Mouse (Mus musculus): ENCODE data around the gene Ngb. TPM values are rescaled to one million over a fixed set of nuclear protein-coding genes. Genes with fewer than 3 reads are reported as not detected.

Gene Ngb
- polyA plus RNA-seq, 1 experiment: 0.04 TPM

- H3K79me2 ChIP-seq (ENCODE audit: control insufficient read depth, insufficient read depth): no peaks in the 10 kb centered on the region
- TF ChIP-seq E2F4 (IDR thresholded peaks at IDR 0.05; ENCODE audit: insufficient read depth): no peak
- no peak for TF ChIP-seq POLR2AphosphoS2 (IDR thresholded peaks at IDR 0.05; ENCODE audit: insufficient read length, low read depth)
- TF ChIP-seq MYOG (IDR thresholded peaks at IDR 0.05; ENCODE audit: control insufficient read depth in 1 of 3, insufficient read depth in 1 of 3, insufficient read length in 2 of 3, low read depth in 2 of 3): no peak
- TF ChIP-seq REST (IDR thresholded peaks at IDR 0.05; ENCODE audit: insufficient read depth, insufficient read length): no peak
- no peak for TF ChIP-seq MAX (IDR thresholded peaks at IDR 0.05; ENCODE audit: low read depth)
- TF ChIP-seq SRF (IDR thresholded peaks at IDR 0.05; ENCODE audit: control insufficient read depth, insufficient read length, low read depth): no peak
- TF ChIP-seq CEBPB (IDR thresholded peaks at IDR 0.05; ENCODE audit: insufficient read depth, poor library complexity, severe bottlenecking): no peak
- TF ChIP-seq TCF3 (IDR thresholded peaks at IDR 0.05; ENCODE audit: insufficient read length, low read depth): no peak
- no peak for TF ChIP-seq USF1 (IDR thresholded peaks at IDR 0.05; ENCODE audit: low read depth)
- no peak for TF ChIP-seq POLR2A (IDR thresholded peaks at IDR 0.05; ENCODE audit: insufficient read length, low read depth)
- no peak for TF ChIP-seq MYOD1 (IDR thresholded peaks at IDR 0.05; ENCODE audit: control insufficient read depth in 1 of 3, insufficient read length in 2 of 3, low read depth in 2 of 3)
- no peak for TF ChIP-seq TCF12 (IDR thresholded peaks at IDR 0.05; ENCODE audit: insufficient read depth, poor library complexity, severe bottlenecking)
- H3ac ChIP-seq (ENCODE audit: control insufficient read depth, insufficient read length): no peak overlapping the region
- no peak overlapping the region for H3K4me2 ChIP-seq (ENCODE audit: low read depth)
- no peaks in the 10 kb centered on the region for H3K27me3 ChIP-seq (ENCODE audit: control insufficient read depth, insufficient read depth, insufficient read length)
- H3K36me3 ChIP-seq (ENCODE audit: control insufficient read depth, insufficient read depth): peaks cover 13% of the 10 kb centered on the region
- no peak overlapping the region for H3K4me3 ChIP-seq
Observed at GRCm38 (mm10) chr12:87132784-87133183, 30.4 kb upstream of the Ngb start.

GRCm38 (mm10) chr12:87132210-87132609, 29.9 kb upstream of the Ngb start:
- Histone ChIP-seq H3K36me3 (ENCODE audit: control insufficient read depth, insufficient read depth) (peaks cover 13% of the 10 kb centered on the region), H3K4me3 (no peak overlapping the region), H3K27me3 (ENCODE audit: control insufficient read depth, insufficient read depth, insufficient read length) (no peaks in the 10 kb centered on the region), H3ac (ENCODE audit: control insufficient read depth, insufficient read length) (no peak overlapping the region), H3K79me2 (ENCODE audit: control insufficient read depth, insufficient read depth) (no peaks in the 10 kb centered on the region), H3K4me2 (ENCODE audit: low read depth) (no peak overlapping the region)
- TF ChIP-seq USF1 (IDR thresholded peaks at IDR 0.05; ENCODE audit: low read depth) (no peak), REST (IDR thresholded peaks at IDR 0.05; ENCODE audit: insufficient read depth, insufficient read length) (no peak), POLR2AphosphoS2 (IDR thresholded peaks at IDR 0.05; ENCODE audit: insufficient read length, low read depth) (no peak), E2F4 (IDR thresholded peaks at IDR 0.05; ENCODE audit: insufficient read depth) (no peak), SRF (IDR thresholded peaks at IDR 0.05; ENCODE audit: control insufficient read depth, insufficient read length, low read depth) (no peak), MYOG (IDR thresholded peaks at IDR 0.05; ENCODE audit: control insufficient read depth in 1 of 3, insufficient read depth in 1 of 3, insufficient read length in 2 of 3, low read depth in 2 of 3) (no peak), CEBPB (IDR thresholded peaks at IDR 0.05; ENCODE audit: insufficient read depth, poor library complexity, severe bottlenecking) (no peak), MYOD1 (IDR thresholded peaks at IDR 0.05; ENCODE audit: control insufficient read depth in 1 of 3, insufficient read length in 2 of 3, low read depth in 2 of 3) (no peak), POLR2A (IDR thresholded peaks at IDR 0.05; ENCODE audit: insufficient read length, low read depth) (no peak), TCF12 (IDR thresholded peaks at IDR 0.05; ENCODE audit: insufficient read depth, poor library complexity, severe bottlenecking) (no peak), TCF3 (IDR thresholded peaks at IDR 0.05; ENCODE audit: insufficient read length, low read depth) (no peak), MAX (IDR thresholded peaks at IDR 0.05; ENCODE audit: low read depth) (no peak)

- no peak overlapping the region for H3ac ChIP-seq (ENCODE audit: control insufficient read depth, insufficient read length)
- H3K27me3 ChIP-seq (ENCODE audit: control insufficient read depth, insufficient read depth, insufficient read length): no peaks in the 10 kb centered on the region
- H3K4me2 ChIP-seq (ENCODE audit: low read depth): no peak overlapping the region
- H3K36me3 ChIP-seq (ENCODE audit: control insufficient read depth, insufficient read depth): peaks cover 13% of the 10 kb centered on the region
- TF ChIP-seq MYOD1 (IDR thresholded peaks at IDR 0.05; ENCODE audit: control insufficient read depth in 1 of 3, insufficient read length in 2 of 3, low read depth in 2 of 3) (no peak), MAX (IDR thresholded peaks at IDR 0.05; ENCODE audit: low read depth) (no peak), TCF12 (IDR thresholded peaks at IDR 0.05; ENCODE audit: insufficient read depth, poor library complexity, severe bottlenecking) (no peak), POLR2A (IDR thresholded peaks at IDR 0.05; ENCODE audit: insufficient read length, low read depth) (no peak), CEBPB (IDR thresholded peaks at IDR 0.05; ENCODE audit: insufficient read depth, poor library complexity, severe bottlenecking) (no peak), E2F4 (IDR thresholded peaks at IDR 0.05; ENCODE audit: insufficient read depth) (no peak), TCF3 (IDR thresholded peaks at IDR 0.05; ENCODE audit: insufficient read length, low read depth) (no peak), USF1 (IDR thresholded peaks at IDR 0.05; ENCODE audit: low read depth) (no peak), REST (IDR thresholded peaks at IDR 0.05; ENCODE audit: insufficient read depth, insufficient read length) (no peak)
- no peak overlapping the region for H3K4me3 ChIP-seq
- no peaks in the 10 kb centered on the region for H3K79me2 ChIP-seq (ENCODE audit: control insufficient read depth, insufficient read depth)
Observed at GRCm38 (mm10) chr12:87131619-87132018, 29.3 kb upstream of the Ngb start.

GRCm38 (mm10) chr12:87131181-87131580, 28.8 kb upstream of the Ngb start:
- TF ChIP-seq REST (IDR thresholded peaks at IDR 0.05; ENCODE audit: insufficient read depth, insufficient read length) (no peak), POLR2A (IDR thresholded peaks at IDR 0.05; ENCODE audit: insufficient read length, low read depth) (no peak), TCF3 (IDR thresholded peaks at IDR 0.05; ENCODE audit: insufficient read length, low read depth) (no peak), MAX (IDR thresholded peaks at IDR 0.05; ENCODE audit: low read depth) (no peak), CEBPB (IDR thresholded peaks at IDR 0.05; ENCODE audit: insufficient read depth, poor library complexity, severe bottlenecking) (no peak)
- Histone ChIP-seq H3ac (ENCODE audit: control insufficient read depth, insufficient read length) (no peak overlapping the region), H3K27me3 (ENCODE audit: control insufficient read depth, insufficient read depth, insufficient read length) (no peaks in the 10 kb centered on the region), H3K4me2 (ENCODE audit: low read depth) (no peak overlapping the region), H3K79me2 (ENCODE audit: control insufficient read depth, insufficient read depth) (no peaks in the 10 kb centered on the region), H3K4me3 (no peak overlapping the region), H3K36me3 (ENCODE audit: control insufficient read depth, insufficient read depth) (peaks cover 13% of the 10 kb centered on the region)

GRCm38 (mm10) chr12:87130224-87130623, 27.9 kb upstream of the Ngb start:
- no peak for TF ChIP-seq POLR2AphosphoS2 (IDR thresholded peaks at IDR 0.05; ENCODE audit: insufficient read length, low read depth)
- TF ChIP-seq MYOD1 (IDR thresholded peaks at IDR 0.05; ENCODE audit: control insufficient read depth in 1 of 3, insufficient read length in 2 of 3, low read depth in 2 of 3): no peak
- no peak for TF ChIP-seq MYOG (IDR thresholded peaks at IDR 0.05; ENCODE audit: control insufficient read depth in 1 of 3, insufficient read depth in 1 of 3, insufficient read length in 2 of 3, low read depth in 2 of 3)
- TF ChIP-seq POLR2A (IDR thresholded peaks at IDR 0.05; ENCODE audit: insufficient read length, low read depth): no peak
- no peak for TF ChIP-seq USF1 (IDR thresholded peaks at IDR 0.05; ENCODE audit: low read depth)
- no peak for TF ChIP-seq CEBPB (IDR thresholded peaks at IDR 0.05; ENCODE audit: insufficient read depth, poor library complexity, severe bottlenecking)
- TF ChIP-seq REST (IDR thresholded peaks at IDR 0.05; ENCODE audit: insufficient read depth, insufficient read length): no peak
- no peak for TF ChIP-seq TCF12 (IDR thresholded peaks at IDR 0.05; ENCODE audit: insufficient read depth, poor library complexity, severe bottlenecking)
- TF ChIP-seq E2F4 (IDR thresholded peaks at IDR 0.05; ENCODE audit: insufficient read depth): no peak
- no peak for TF ChIP-seq TCF3 (IDR thresholded peaks at IDR 0.05; ENCODE audit: insufficient read length, low read depth)
- no peak for TF ChIP-seq SRF (IDR thresholded peaks at IDR 0.05; ENCODE audit: control insufficient read depth, insufficient read length, low read depth)
- TF ChIP-seq MAX (IDR thresholded peaks at IDR 0.05; ENCODE audit: low read depth): no peak
- no peak overlapping the region for H3ac ChIP-seq (ENCODE audit: control insufficient read depth, insufficient read length)

More at GRCm38 (mm10) chr12:87130224-87130623, 27.9 kb upstream of the Ngb start:
- no peaks in the 10 kb centered on the region for H3K79me2 ChIP-seq (ENCODE audit: control insufficient read depth, insufficient read depth)
- H3K36me3 ChIP-seq (ENCODE audit: control insufficient read depth, insufficient read depth): peaks cover 15% of the 10 kb centered on the region
- no peak overlapping the region for H3K4me2 ChIP-seq (ENCODE audit: low read depth)
- H3K4me3 ChIP-seq: no peak overlapping the region
- no peaks in the 10 kb centered on the region for H3K27me3 ChIP-seq (ENCODE audit: control insufficient read depth, insufficient read depth, insufficient read length)
